Mouse (Mus musculus): ENCODE results near the gene Slc19a2.
A peak's percentile ranks its signal among the peaks of the same experiment; 100 is the strongest.

Slc19a2 gene

DNA sequence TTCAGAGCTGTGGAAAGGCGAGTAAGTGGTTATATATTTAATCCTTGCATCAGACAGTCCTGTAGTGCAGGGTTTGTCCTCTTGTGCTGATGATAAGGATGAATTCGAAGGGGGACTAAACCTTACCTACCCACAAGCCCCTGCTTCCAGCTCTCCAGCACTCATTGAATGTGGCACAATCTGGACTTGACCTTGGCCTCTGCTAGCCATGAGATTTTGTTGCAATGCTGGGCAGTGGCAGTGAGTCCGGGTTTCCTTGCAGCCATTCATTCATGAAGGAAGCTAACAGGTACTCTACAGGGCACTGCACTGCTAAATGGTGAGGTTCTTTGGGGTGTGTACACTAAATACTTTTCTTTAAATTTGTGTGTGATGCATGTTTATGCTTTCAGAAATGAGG lies 6.0 kb downstream of the Slc19a2 start:
- DNase-seq: no peak

DNA sequence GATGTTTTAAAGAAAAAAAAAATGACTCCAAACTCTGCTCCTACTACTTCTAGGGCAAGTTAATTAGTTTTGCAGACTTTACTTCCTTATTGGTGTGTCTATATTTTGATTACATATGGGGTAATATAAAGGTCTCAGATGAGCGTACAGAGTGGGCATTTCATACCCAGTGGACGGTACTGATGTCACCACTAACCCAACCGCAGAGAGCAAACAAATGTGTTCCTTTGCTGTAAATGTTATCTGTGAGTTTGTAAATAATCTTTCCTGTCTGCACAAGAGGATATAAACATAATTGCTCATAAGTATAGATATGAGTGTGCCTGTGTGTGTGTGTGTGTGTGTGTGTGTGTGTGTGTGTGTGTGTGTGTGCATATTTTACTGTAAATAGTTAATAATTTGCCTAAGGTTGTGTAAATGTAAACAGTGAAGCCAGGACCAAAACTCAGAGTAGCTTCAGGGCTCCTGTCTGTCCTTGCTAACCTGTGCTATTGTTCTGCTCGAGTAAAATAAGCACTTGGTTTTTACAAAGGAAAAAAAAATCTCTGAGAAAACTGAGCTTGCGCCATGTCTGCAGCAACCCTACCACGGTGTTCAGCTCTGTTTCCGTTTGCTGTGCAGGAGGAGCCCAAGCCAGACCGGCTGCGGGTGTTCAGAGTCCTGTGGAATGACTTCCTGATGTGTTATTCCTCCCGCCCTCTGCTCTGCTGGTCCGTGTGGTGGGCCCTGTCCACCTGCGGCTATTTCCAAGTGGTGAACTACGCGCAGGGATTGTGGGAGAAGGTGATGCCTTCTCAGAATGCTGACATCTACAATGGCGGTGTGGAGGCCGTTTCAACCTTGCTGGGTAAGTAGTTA lies 11.6 kb downstream of the Slc19a2 start:
- DNase-seq: no peak

DNA sequence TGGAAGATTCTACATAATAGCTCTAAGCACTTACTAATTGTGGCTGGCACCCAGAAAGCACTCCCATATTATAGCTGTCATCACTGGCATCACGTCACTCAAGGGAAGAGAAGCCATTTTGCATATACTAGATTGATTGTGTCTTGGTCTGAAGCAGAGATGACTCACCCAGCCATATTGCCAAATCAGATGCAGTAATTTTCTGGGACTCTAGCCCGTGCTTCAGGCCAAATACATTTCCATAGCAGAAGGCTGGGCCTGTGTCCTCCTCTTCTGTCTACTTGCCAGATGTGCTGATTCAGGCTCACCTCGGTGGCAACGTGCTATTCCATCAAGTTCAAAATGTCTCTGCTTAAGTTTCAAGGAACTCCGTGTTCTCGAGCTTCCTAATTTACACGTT lies 12.7 kb downstream of the Slc19a2 start:
- no peak for DNase-seq

DNA sequence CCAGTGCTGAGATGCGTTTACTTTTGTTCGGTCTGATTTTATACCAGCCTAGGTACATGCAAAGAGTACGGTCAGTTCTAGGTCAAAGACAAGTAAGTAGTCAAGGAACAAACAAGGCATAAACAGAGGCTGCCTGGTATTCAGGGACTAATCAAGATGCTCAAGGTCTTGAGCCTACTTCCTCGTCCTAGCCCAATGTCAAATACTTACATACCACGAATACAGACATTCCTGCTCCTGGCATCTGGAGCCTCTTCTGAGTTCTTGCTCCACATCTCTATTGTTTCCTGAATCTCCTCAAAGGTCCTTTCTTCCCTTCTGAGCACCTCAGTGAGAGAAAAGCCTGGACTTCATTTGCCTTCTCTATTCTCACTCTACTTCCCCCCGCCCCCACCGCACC lies 22.1 kb downstream of the Slc19a2 start:
- no peak for DNase-seq

DNA sequence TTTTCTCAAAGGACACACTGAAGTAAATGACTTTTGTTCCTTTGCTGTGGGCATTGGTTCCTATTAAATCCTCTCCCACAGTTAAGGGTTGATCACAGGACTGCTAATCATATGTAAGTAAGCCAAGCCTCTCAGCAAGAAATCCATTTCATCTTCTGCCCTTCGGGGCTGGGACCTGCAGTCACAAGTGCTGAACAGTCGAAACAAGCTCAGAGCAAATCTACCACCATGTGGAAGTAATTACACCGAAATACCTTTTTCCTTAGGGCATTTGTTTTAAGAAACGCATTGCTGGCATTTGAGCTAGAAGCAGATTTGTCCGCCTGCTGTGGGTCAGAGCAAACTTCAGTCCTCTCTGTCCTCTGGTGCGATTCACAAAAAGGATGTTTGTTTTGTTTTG lies 24.8 kb downstream of the Slc19a2 start:
- DNase-seq: no peak

DNA sequence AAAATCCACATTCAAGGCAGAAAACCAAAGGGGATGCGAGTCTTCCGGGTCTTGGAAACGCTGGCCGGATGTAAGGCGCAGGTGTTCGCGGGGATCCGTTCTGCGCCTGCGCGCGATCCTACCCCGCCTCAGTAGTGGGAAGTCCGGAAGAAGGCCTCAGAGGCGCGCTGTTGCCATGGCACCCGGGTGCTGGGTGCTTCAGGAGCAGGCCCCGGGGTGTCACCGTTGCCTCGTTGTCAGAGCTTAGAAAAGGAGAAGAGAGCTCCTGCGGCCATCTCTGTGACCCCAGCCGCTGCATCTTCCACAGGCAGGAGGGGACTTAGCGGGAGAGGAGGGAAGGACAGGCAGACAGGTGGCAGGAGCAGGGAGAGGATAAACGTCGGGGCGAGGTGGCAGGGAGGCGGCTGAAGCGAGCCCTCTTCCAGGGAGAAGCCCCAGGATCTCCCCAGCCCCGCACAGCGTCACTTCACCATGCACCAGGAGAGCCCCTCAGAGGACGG lies 26.7 kb downstream of the Slc19a2 start, which contains the start of gene Ccdc181:
Gene Ccdc181, plus strand, starts transcription at position 131 of the 500 bp plus-strand sequence.
- peak; percentile 93 for DNase-seq

DNA sequence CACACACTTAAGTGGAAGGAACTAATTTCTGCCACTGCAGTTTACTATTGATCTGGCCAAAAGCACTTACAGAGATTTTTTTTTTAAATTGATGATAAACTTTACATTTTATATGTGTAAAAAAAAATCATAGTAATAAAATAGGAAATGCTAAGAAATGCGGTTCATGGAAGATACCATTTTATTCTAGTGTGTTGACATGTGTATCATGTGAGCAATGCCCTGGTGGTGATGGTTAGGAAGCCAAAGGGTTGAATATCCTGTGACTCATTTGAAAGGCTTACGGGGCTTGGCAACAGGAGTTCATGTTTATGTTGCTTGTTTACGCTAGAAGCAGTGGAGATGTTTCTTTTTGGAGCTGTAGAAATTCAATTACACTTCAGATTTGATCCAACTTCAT lies 27.7 kb downstream of the Slc19a2 start:
- no peak for DNase-seq

DNA sequence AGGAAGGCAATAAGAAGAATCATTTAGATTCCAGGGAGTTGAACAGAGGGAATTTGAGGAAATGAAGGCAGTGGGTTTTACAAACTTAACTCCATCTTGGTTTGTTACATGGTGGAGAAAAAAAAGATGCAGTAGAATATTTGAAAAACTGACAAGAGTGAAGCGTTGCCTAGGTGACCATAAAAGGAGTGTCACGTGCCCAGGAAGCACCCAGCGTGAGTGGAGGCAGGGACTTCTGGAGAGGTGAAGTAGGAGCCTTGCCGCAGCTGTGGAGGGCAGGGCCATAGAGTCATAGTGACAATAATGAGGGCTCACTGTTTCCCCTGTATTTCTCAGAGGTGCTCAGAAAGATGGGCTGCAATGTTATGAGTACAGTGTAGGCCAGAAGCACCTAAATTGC lies 30.5 kb downstream of the Slc19a2 start:
- no peak for DNase-seq

DNA sequence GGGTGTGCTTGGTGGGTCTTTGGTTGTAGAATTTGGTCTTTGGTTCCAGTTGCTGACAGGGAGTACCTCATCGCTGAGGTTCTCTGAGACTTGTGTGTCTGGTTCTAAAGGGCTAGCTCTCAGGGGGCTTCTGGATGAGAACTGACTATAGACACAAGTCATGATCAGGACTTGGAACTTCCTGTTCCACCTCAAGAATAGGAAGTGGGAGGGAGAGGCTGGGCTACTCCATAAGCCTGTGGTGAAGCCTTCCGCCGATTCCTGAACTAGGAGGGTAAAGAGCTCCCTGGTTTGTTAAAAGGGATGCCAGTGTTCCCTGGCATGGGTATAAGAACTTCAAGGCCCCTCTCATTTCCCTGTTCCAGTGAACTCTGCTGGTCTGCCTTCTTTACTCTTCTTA lies 35.2 kb downstream of the Slc19a2 start:
- no peak for DNase-seq

DNA sequence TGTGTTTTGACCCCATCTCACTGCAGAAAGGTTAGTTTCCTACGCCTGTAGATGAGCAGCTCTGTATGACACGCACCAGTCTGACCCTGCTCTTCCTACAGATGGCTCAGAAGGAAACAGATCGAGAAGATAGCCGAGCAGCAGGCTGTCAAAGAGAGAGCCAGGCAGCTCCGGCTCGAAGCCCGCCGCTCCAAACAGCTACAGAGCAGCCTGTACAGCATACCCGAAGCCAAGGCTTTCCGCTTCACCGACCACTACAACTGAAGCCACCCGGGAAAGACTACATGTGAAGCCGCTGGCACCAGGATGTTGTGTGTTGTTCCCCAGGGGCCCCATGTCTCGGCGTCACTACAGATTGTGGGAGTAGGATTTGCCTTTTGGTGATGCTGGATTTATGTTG lies 38.6 kb downstream of the Slc19a2 start:
- no peak for DNase-seq

DNA sequence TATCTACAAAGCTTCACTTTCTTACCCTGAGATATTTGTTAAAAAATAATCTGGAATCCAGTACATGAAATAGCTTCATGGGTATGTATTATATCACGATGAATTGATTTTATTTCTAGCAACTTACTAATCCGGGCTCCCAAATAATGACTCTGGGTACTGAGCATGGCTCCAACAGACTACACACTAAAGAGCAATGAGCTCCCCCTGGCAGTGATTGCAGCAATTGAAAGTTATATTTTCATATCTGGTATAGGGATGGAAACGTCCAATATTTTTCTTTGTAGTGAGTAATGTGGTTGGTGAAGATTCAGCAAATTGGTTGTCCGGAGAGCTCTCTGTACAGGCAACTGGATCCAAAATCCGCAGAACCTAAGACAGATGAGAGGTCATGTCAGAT lies 43.2 kb downstream of the Slc19a2 start:
- no peak for DNase-seq

DNA sequence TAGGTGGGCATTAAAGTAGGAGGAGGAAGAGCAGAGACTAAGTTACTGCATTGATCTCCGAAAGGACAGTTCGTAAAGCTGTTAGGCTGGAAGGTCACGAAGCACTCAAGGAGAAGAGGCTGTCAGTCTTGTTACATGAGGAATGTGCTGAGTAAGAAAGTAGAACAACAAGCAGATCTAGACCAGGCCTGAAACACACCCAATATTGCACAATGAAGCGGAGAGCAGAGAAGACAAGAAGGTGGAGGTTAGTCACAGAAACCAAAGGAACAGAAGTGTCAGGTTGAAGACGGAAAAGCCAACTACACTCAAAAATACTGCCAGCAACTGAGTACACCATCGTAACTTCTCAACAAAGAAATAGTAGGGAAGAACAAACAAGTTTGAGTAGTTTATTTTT lies 45.2 kb downstream of the Slc19a2 start:
- no peak for DNase-seq

DNA sequence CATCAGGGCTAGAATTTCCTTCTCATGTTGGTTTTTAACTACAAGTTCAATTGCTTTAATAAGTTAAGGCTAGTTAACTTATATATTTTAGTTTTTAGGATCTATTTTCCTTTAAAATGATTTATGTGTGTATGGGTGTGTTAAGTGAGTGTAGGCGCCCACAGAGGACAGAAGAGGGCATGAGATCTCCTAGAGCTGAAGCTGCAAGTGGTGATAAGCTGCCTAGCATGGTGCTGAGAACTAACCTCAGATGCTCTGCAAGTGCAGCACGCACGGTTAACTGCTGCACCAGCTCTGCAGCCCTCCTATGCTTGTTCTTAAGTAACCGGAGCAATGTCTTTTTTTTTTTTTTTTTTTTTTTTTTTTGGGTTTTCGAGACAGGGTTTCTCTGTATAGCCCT lies 47.6 kb downstream of the Slc19a2 start:
- no peak for DNase-seq

DNA sequence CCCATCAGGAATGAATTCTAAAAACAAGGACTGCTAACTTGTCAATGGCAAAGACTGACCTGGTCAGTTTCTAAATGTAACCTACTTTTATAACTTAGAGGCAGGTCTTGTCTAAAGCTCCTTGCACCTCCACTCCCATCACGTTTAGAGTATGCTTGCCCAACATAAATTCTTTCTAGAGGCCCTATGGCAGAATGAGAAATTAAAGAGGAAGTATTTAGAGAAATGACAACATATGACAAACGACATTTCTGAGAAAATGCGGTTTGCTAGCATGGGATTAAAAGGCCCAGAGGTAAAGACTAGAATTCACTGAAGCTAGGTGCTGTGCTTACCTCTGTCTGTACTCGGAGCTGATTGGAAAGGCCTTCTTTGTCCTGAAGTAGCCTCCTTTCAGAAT lies 53.1 kb downstream of the Slc19a2 start:
- no peak for DNase-seq

DNA sequence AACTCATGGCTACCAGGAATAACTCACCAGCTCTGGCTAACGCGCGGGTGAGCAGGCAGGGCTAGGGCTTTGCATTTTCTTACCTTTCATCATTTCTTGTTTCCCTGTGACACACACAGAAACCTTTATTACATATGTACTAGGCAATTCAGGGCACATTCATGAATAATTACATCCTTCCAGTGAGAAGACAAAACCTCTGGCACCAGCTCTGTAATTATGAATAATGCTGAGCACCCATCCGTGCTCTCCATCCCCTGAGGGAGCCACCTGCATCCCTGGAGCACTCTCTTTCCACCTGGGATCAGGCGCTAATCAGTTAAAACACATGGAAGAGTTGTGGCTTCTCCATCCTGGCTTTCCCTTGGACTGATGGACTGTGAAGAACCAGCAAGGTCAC lies 55.0 kb downstream of the Slc19a2 start, which contains the start of gene Nme7:
Gene Nme7, plus strand, starts transcription at position 301 of the 400 bp plus-strand sequence.
- no peak for DNase-seq

DNA sequence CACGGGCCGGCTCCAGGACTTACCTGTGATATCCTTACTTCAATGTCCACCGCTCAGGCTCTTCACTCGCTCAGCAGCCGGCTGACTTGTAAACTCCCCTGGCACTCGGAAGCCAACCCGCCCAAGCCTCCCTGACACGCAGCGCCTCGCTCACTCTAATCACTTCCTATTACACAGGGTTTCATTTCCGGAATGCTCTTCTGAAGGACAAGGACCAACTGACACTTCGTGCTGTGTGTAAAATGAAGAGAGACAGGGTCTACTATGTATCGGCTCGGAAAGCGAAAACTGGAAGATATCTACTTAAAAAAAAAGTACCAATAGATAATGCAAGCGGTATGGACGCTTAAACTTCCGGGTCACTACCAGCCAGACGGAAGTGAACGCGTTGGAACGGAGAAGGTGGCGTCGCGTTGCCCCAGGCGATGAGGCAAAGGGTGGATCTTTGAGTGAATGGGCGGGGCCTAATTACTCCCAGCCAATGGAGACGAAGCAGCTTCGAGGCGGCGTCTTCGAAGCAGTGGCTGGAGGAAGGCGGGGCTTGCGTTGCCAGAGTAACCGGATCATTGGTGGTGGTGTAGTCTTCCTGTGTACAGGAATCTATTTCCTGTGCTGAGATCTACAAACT lies 58.4 kb downstream of the Slc19a2 start, which contains the start of gene Blzf1:
Gene Blzf1, minus strand, starts transcription at position 366 of the 628 bp plus-strand sequence.
- peak; percentile 96 for DNase-seq

DNA sequence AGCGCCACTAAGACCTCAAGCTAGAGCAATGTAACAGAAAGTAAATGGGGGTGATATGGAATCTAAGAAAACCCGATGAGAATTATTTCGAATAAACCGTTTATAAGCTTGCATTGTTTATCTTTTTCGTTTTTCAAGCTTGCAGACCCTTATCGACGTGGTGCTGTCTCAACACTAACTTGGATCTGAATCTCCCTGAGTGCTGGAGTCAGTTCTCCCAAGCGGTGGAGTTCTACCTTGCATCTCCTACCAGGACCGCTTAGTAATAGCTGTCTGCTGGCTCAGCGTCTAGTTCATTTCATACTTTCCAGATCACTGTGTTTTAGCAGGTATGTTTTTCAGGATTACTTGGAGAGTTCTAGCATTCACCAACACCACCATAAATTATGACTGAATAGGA lies 59.1 kb downstream of the Slc19a2 start:
- no peak for DNase-seq

DNA sequence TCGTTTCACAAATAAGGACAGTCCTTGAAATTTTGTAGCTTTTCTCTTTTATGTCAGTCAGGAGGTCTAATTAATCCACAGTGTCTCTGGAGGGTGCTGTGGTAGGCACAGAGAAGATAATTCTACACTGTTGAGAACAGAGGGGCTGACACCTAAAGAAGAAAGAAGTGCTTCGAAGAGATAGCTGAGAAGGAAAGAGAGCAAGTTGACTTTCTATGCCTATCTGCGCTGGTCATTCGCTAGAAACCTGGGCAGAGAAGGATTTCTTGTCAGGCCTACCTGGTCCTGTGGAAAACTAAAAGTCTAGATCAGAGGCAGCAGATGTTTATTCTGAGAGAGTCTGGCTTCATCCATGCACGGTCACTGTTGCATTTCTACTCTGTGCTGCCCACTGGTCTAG lies 65.2 kb downstream of the Slc19a2 start:
- DNase-seq: no peak
